Mouse (Mus musculus): ENCODE data around the gene Gm42517. TPM values are rescaled to one million over a fixed set of nuclear protein-coding genes. Genes with fewer than 3 reads are reported as not detected.

The Gm42517 gene
- total RNA-seq, 2 experiments from 2014 or later: 0.78 to 0.81 TPM

- intact Hi-C loops (cut with DNase I): no loop called here
- DNase-seq: no peak
Measured at GRCm38 (mm10) chr5:108357862-108358261, 9.9 kb downstream of the Gm42517 start.

GRCm38 (mm10) chr5:108354056-108354455, 13.7 kb downstream of the Gm42517 start:
- intact Hi-C loops (cut with DNase I): no loop called here
- no peak for DNase-seq

- intact Hi-C loops (cut with DNase I): no loop called here
- DNase-seq: no peak
Measured at GRCm38 (mm10) chr5:108349511-108350148, 18.1 kb downstream of the Gm42517 start.

- intact Hi-C loops (cut with DNase I): no loop called here
- DNase-seq: no peak
Measured at GRCm38 (mm10) chr5:108347843-108348242, 19.9 kb downstream of the Gm42517 start.

- intact Hi-C loops (cut with DNase I): no loop called here
- DNase-seq: no peak
Measured at GRCm38 (mm10) chr5:108345313-108346071, 22.2 kb downstream of the Gm42517 start.

- DNase-seq: no peak
- intact Hi-C loops (cut with DNase I): no loop called here
Measured at GRCm38 (mm10) chr5:108343680-108344170, 24.0 kb downstream of the Gm42517 start.

- intact Hi-C loops (cut with DNase I): no loop called here
- DNase-seq: no peak
Measured at GRCm38 (mm10) chr5:108338049-108338448, 29.7 kb downstream of the Gm42517 start.

- no peak for DNase-seq
- intact Hi-C loops (cut with DNase I): no loop called here
Measured at GRCm38 (mm10) chr5:108337385-108337784, 30.3 kb downstream of the Gm42517 start.

- intact Hi-C loops (cut with DNase I): no loop called here
- no peak for DNase-seq
Measured at GRCm38 (mm10) chr5:108331051-108331450, 36.7 kb downstream of the Gm42517 start.

Other genes starting within 250 kb of the Gm42517 start
- 10 to 100 TPM; 26.7 to 34.9 TPM for gene Tmed5, start 235.3 kb downstream of the Gm42517 start, total RNA-seq (2021)
- gene Ccdc18, start 235.0 kb downstream of the Gm42517 start, total RNA-seq (2021): under 1 TPM; 0.24 to 0.56 TPM
- 10 to 100 TPM; 20.0 to 21.1 TPM for gene Dr1, start 99.0 kb downstream of the Gm42517 start, total RNA-seq (2021)
- 1 to 10 TPM; 10.0 TPM for gene Pigg, start 55.3 kb downstream of the Gm42517 start, total RNA-seq (2021)
- gene Pde6b, start 20.5 kb upstream of the Gm42517 start, total RNA-seq (2021): not detected
- 1,000 to 10,000 TPM; 1,119 to 1,132 TPM for gene Atp5k, start 66.5 kb upstream of the Gm42517 start, total RNA-seq (2021)
- 1 to 10 TPM; 1.6 to 2.0 TPM for gene Mfsd7a, start 81.0 kb upstream of the Gm42517 start, total RNA-seq (2021)
- 10 to 100 TPM; 27.2 to 30.8 TPM for gene Pcgf3, start 93.3 kb upstream of the Gm42517 start, total RNA-seq (2021)
- gene Cplx1, start 182.1 kb upstream of the Gm42517 start, total RNA-seq (2021): under 1 TPM in 1 of 2 experiments, not detected in 1; 0.25 TPM

Measured in heart, postnatal 36 days (tissue).